Mouse (Mus musculus) lung, embryonic 16.5 days (tissue): ENCODE results near the gene Limd1. TPM values are rescaled to one million over a fixed set of nuclear protein-coding genes. Genes with fewer than 3 reads are reported as not detected.
A peak's percentile ranks its signal among the peaks of the same experiment; 100 is the strongest.

Experiments used
- ATAC-seq: fragments of 200-750 bp; cut with Nextera tagmentation; 2 replicates; pipeline ENCODE4 v1.8.0; 2017; ENCODE audit warnings: low read depth, mild to moderate bottlenecking, moderate library complexity
- H3K27ac ChIP-seq: fragments of 300-500 bp; sonication (generic); 2 replicates; pipeline ENCODE4 v1.5.1; 2014; ENCODE audit warnings: mild to moderate bottlenecking, control low read depth, low read length
- H3K27me3 ChIP-seq: fragments of 300-500 bp; sonication (generic); 2 replicates; pipeline ENCODE4 v1.6.1; 2014; ENCODE audit warnings: low read depth, low read length, mixed read lengths; ENCODE audit not compliant: control insufficient read depth, insufficient read depth
- H3K36me3 ChIP-seq: fragments of 300-500 bp; sonication (generic); 2 replicates; pipeline ENCODE4 v1.6.1; 2014; ENCODE audit warnings: low read length; ENCODE audit not compliant: control insufficient read depth, insufficient read depth
- H3K4me1 ChIP-seq: fragments of 300-500 bp; sonication (generic); replicated peaks from 2 replicates; pipeline ENCODE4 v1.6.1; 2014; ENCODE audit warnings: low read length, mixed read lengths; ENCODE audit not compliant: control insufficient read depth, insufficient read depth
- H3K4me2 ChIP-seq: fragments of 300-500 bp; sonication (generic); 2 replicates; pipeline ENCODE4 v1.6.1; 2014; ENCODE audit warnings: low read depth, low read length, control low read depth
- H3K4me3 ChIP-seq: fragments of 300-500 bp; sonication (generic); 2 replicates; pipeline ENCODE4 v1.5.1; 2014; ENCODE audit warnings: mild to moderate bottlenecking, low read length, control low read depth
- H3K9ac ChIP-seq: fragments of 300-500 bp; sonication (generic); 2 replicates; pipeline ENCODE4 v1.6.1; 2014; ENCODE audit warnings: low read length, control low read depth
- H3K9me3 ChIP-seq: fragments of 300-500 bp; sonication (generic); 2 replicates; pipeline ENCODE4 v1.6.1; 2016; ENCODE audit warnings: low read length; ENCODE audit not compliant: control insufficient read depth
- WGBS: fragments of 180-500 bp; shearing (Covaris S2); extraction: QIAGEN DNeasy Blood & Tissue Kit; methylation state at CpG from one replicate; pipeline ENCODE4 v1.1.7; 2014; 5-methylcytosine and 5-hydroxymethylcytosine counted together
- polyA plus RNA-seq: library from polyadenylated mRNA; unstranded; fragments of >200 nt; fragmentation: Nextera tagmentation; extraction: Ambion mirVana; gene quantifications from 2 replicates; pipeline ENCODE4 v1.2.1, GENCODE M21; 2015

The Limd1 gene
- polyA plus RNA-seq, 1 experiment from 2014 or later = 61.5 TPM

DNA sequence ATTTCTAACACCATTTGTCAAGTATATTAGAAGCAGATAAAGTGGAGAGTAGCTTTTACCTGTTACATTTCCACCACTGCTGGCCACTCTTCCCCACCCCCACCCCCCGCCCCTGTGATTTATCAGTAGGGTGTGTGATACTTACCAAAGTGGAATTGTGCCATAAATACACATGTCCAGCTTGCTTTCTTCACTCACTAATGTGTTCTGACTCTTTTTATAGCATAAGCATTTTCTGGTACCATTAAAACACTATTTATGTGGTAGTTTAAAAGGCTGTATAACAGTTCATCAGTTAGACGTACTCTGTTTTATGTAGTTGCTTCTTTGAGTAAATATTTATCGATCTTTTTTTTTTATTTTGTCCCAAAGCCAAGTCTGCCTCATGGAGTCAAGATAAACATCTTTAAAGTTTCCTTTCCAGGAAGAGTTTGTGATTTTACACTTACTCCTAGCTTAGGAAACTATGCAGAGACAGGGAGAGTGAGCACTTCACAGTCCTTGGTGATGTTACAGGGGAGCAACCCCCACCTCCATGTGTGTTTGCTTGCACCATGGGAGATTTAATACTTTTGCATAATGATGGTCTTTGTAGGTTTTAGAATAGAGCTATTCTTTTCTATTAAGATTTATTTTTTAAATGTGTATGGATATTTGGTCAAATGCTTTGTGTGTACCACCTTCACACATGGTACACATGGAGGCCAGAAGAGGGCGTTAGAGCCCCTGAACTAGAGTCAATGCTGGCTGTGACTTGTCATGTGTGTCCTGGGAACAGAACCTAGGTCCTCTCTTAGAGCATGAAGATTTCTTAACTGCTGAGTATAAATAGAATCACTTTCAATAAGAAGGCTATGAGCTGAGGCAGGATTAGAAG lies 28.0 kb downstream of the Limd1 start:
- no peaks in the 10 kb centered on the region for H3K9me3 ChIP-seq
- H3K27ac ChIP-seq = peak overlapping the region; percentile 83
- H3K4me2 ChIP-seq = peak overlapping the region; percentile 22; the same call in 1 of the 2 replicates
- peaks cover 36% of the 10 kb centered on the region for H3K4me1 ChIP-seq
- H3K9ac ChIP-seq = no peak overlapping the region
- H3K27me3 ChIP-seq = no peaks in the 10 kb centered on the region
- ATAC-seq = peak; percentile 82
- peaks cover 22% of the 10 kb centered on the region for H3K36me3 ChIP-seq
- no peak overlapping the region for H3K4me3 ChIP-seq
- WGBS = 33% methylated on average over 4 of the region's 4 CpGs

GRCm38 (mm10) chr9:123507380-123507779 lies 28.9 kb downstream of the Limd1 start:
- H3K4me1 ChIP-seq = peaks cover 36% of the 10 kb centered on the region
- no peak overlapping the region for H3K9ac ChIP-seq
- peak overlapping the region; percentile 83; the same call in 1 of the 2 replicates for H3K27ac ChIP-seq
- no peaks in the 10 kb centered on the region for H3K27me3 ChIP-seq
- H3K4me2 ChIP-seq = no peak overlapping the region
- H3K9me3 ChIP-seq = no peaks in the 10 kb centered on the region
- ATAC-seq = no peak
- no peak overlapping the region for H3K4me3 ChIP-seq
- H3K36me3 ChIP-seq = peaks cover 24% of the 10 kb centered on the region
- 82% methylated on average over 2 of the region's 2 CpGs for WGBS

- 82% methylated on average over 2 of the region's 2 CpGs for WGBS
- Histone ChIP-seq H3K36me3 (peaks cover 16% of the 10 kb centered on the region), H3K4me3 (no peak overlapping the region), H3K27me3 (no peaks in the 10 kb centered on the region), H3K4me2 (no peak overlapping the region), H3K27ac (no peak overlapping the region), H3K4me1 (peaks cover 30% of the 10 kb centered on the region), H3K9me3 (no peaks in the 10 kb centered on the region), H3K9ac (no peak overlapping the region)
- no peak for ATAC-seq
Observed at GRCm38 (mm10) chr9:123508986-123509385, 30.5 kb downstream of the Limd1 start.

GRCm38 (mm10) chr9:123509638-123510604 lies 31.4 kb downstream of the Limd1 start:
- Histone ChIP-seq H3K4me3 (no peak overlapping the region), H3K36me3 (peaks cover 16% of the 10 kb centered on the region), H3K4me1 (peaks cover 25% of the 10 kb centered on the region), H3K27me3 (no peaks in the 10 kb centered on the region), H3K9me3 (no peaks in the 10 kb centered on the region), H3K27ac (peak overlapping the region; percentile 41), H3K4me2 (no peak overlapping the region), H3K9ac (no peak overlapping the region)
- ATAC-seq = no peak
- 62% methylated on average over 8 of the region's 8 CpGs for WGBS

- ATAC-seq = no peak
- WGBS = 75% methylated on average over 5 of the region's 5 CpGs
Observed at GRCm38 (mm10) chr9:123510926-123511325, 32.4 kb downstream of the Limd1 start.

GRCm38 (mm10) chr9:123512482-123512881 lies 34.0 kb downstream of the Limd1 start:
- Histone ChIP-seq H3K9me3 (no peaks in the 10 kb centered on the region), H3K9ac (no peak overlapping the region), H3K4me2 (no peak overlapping the region), H3K36me3 (peaks cover 22% of the 10 kb centered on the region), H3K4me1 (peaks cover 5% of the 10 kb centered on the region), H3K27ac (no peak overlapping the region), H3K4me3 (no peak overlapping the region), H3K27me3 (no peaks in the 10 kb centered on the region)
- WGBS = 76% methylated on average over 2 of the region's 2 CpGs
- no peak for ATAC-seq

More at GRCm38 (mm10) chr9:123510926-123511325, 32.4 kb downstream of the Limd1 start:
- Histone ChIP-seq H3K4me1 (peaks cover 15% of the 10 kb centered on the region), H3K9ac (no peak overlapping the region), H3K27ac (no peak overlapping the region), H3K27me3 (no peaks in the 10 kb centered on the region), H3K4me2 (no peak overlapping the region), H3K9me3 (no peaks in the 10 kb centered on the region), H3K36me3 (peaks cover 16% of the 10 kb centered on the region), H3K4me3 (no peak overlapping the region)

GRCm38 (mm10) chr9:123515087-123515486 lies 36.6 kb downstream of the Limd1 start:
- Histone ChIP-seq H3K4me1 (peaks cover 5% of the 10 kb centered on the region), H3K27ac (no peak overlapping the region), H3K4me3 (no peak overlapping the region), H3K4me2 (no peak overlapping the region), H3K9me3 (no peaks in the 10 kb centered on the region), H3K36me3 (peaks cover 29% of the 10 kb centered on the region), H3K27me3 (no peaks in the 10 kb centered on the region), H3K9ac (no peak overlapping the region)
- 83% methylated on average over 2 of the region's 2 CpGs for WGBS
- ATAC-seq = no peak

DNA sequence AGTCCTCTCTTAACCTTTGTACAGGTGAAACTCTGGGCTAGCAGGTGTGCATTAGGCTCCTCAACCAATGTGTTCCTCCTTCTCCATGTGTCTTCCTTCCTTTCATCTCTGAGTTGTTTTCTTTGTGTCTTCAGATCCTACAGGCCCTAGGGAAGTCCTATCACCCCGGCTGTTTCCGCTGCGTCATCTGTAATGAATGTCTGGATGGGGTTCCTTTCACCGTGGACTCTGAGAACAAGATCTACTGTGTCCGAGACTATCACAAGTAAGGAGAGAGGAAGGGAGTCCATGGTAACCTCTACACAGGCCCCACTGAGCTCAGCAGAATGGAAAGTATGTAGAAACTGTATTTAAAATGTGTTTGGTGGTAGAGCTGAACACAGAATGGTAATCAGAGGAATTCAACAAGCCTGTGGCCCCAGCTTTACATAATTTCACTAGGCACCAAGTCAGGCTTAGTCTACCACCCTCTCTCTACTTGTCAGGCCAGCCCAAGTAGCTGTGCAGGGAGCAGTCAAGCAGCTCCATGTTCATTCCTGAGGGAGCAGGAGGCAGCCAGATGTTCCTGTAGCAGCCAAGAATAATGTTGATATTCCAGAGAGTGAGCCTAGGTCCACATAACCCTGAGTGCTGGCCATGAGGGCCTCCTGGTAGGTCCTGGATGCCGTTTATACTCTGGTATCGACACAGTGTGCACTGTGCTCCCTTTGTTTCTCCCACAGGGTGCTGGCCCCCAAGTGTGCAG lies 38.3 kb downstream of the Limd1 start:
- Histone ChIP-seq H3K9ac (no peak overlapping the region), H3K27me3 (no peaks in the 10 kb centered on the region), H3K4me2 (no peak overlapping the region), H3K4me1 (peaks cover 3% of the 10 kb centered on the region), H3K36me3 (peaks cover 14% of the 10 kb centered on the region), H3K4me3 (no peak overlapping the region), H3K27ac (no peak overlapping the region), H3K9me3 (no peaks in the 10 kb centered on the region)
- no peak for ATAC-seq
- 89% methylated on average over 7 of the region's 7 CpGs for WGBS
